Comparison of ENCODE assay signal across 30 mouse cellular contexts in the genomic region with DNA sequence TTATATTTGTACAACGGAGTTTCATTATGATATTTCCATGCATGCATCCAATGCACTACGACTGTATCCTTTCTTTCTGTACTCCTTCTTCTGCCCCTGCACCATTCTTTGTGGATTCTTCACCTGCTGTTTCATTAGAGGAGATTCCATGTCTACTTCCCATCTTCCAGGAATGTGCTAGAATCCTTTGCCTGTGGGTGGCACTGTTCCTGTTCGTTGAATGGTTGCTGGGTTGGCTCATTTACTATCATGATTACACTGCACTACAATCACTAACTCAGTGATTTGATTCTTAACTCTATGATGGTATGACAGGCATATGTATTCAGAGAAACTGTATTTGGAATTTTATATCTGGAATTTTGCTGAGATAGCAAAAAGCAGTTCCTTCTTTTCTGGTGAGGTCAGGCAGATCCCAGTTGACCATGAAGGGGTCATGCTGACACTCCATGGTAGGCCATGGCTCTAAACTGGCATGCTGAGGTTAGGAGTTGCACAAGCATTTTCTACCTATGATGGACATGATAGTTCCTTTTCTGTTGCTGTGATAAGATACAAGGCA. TPM values are rescaled to one million over a fixed set of nuclear protein-coding genes. Genes with fewer than 3 reads are reported as not detected.
DNase-seq lines count a peak whose midpoint lies in the region; ATAC-seq and TF ChIP-seq lines count a peak whose summit lies in the region.
"Had no signal": no experiment of that assay in that cellular context is flagged by ENCODE, and none has a peak within 500 bp of the region (broad histone marks: within the 10 kb centered on the region; RNA-seq: fewer than 3 reads in every experiment).

No protein-coding gene starts in this region.

- no peaks in the 10 kb centered on the region for H3K9me3 ChIP-seq in intestine, postnatal 0 days (ENCODE audit: control insufficient read depth)
- H3K9me3 ChIP-seq in intestine, embryonic 15.5 days = no peaks in the 10 kb centered on the region
- no peaks in the 10 kb centered on the region for H3K9me3 ChIP-seq in midbrain, postnatal 0 days (ENCODE audit: low read length)
- no peaks in the 10 kb centered on the region for H3K9me3 ChIP-seq in midbrain, embryonic 14.5 days (ENCODE audit: control insufficient read depth, low read length)
- H3K9me3 ChIP-seq: embryonic facial prominence, embryonic 15.5 days; forebrain, embryonic 12.5 days; hindbrain, embryonic 10.5 days; limb, embryonic 10.5 days; limb, embryonic 15.5 days; liver, embryonic 13.5 days; midbrain, embryonic 15.5 days had no signal

- H3K9ac ChIP-seq in intestine, postnatal 0 days (ENCODE audit: low read depth, low read length) = no peak overlapping the region
- H3K9ac ChIP-seq in intestine, embryonic 15.5 days = no peak overlapping the region
- H3K9ac ChIP-seq in midbrain, postnatal 0 days (replicated peaks; ENCODE audit: low read length, poor library complexity, severe bottlenecking) = no peak overlapping the region
- no peak overlapping the region for H3K9ac ChIP-seq in midbrain, embryonic 14.5 days (replicated peaks; ENCODE audit: low read length)
- H3K9ac ChIP-seq: embryonic facial prominence, embryonic 15.5 days; forebrain, embryonic 12.5 days; limb, embryonic 15.5 days; liver, embryonic 13.5 days; midbrain, embryonic 15.5 days had no signal

- H3K36me3 ChIP-seq in intestine, postnatal 0 days (ENCODE audit: control insufficient read depth, insufficient read depth) = no peaks in the 10 kb centered on the region
- no peaks in the 10 kb centered on the region for H3K36me3 ChIP-seq in intestine, embryonic 15.5 days
- H3K36me3 ChIP-seq in midbrain, postnatal 0 days (ENCODE audit: insufficient read depth, low read length) = no peaks in the 10 kb centered on the region
- H3K36me3 ChIP-seq in midbrain, embryonic 14.5 days (ENCODE audit: control insufficient read depth, insufficient read depth, low read length) = no peaks in the 10 kb centered on the region
- H3K36me3 ChIP-seq: embryonic facial prominence, embryonic 10.5 days; embryonic facial prominence, embryonic 15.5 days; forebrain, embryonic 12.5 days; hindbrain, embryonic 10.5 days; limb, embryonic 10.5 days; limb, embryonic 15.5 days; liver, embryonic 13.5 days; midbrain, embryonic 15.5 days had no signal

- intact Hi-C loops in heart, postnatal 25 days (cut with DNase I) = no loop called here

- peaks cover 3% of the 10 kb centered on the region; the same call in 1 of the 2 replicates for H3K4me1 ChIP-seq in intestine, postnatal 0 days (replicated peaks; ENCODE audit: control insufficient read depth, insufficient read depth, low read length)
- H3K4me1 ChIP-seq in intestine, embryonic 15.5 days (replicated peaks) = 0 out of 2 replicates have a peak, but pooled peaks cover 9% of the 10 kb centered on the region
- no peaks in the 10 kb centered on the region for H3K4me1 ChIP-seq in midbrain, postnatal 0 days (ENCODE audit: insufficient read depth, low read length)
- peaks cover 9% of the 10 kb centered on the region for H3K4me1 ChIP-seq in midbrain, embryonic 14.5 days (ENCODE audit: control insufficient read depth, insufficient read depth, low read length)

- H3K4me2 ChIP-seq in intestine, postnatal 0 days (replicated peaks; ENCODE audit: low read depth) = no peak overlapping the region
- H3K4me2 ChIP-seq in intestine, embryonic 15.5 days (replicated peaks) = no peak overlapping the region
- H3K4me2 ChIP-seq in midbrain, postnatal 0 days (ENCODE audit: low read depth, low read length, poor library complexity, severe bottlenecking) = no peak overlapping the region
- H3K4me2 ChIP-seq in midbrain, embryonic 14.5 days (ENCODE audit: low read length) = no peak overlapping the region
- H3K4me2 ChIP-seq: embryonic facial prominence, embryonic 15.5 days; forebrain, embryonic 12.5 days; limb, embryonic 15.5 days; liver, embryonic 13.5 days; midbrain, embryonic 15.5 days had no signal

- TF ChIP-seq CTCF in intestine, postnatal 0 days (IDR thresholded peaks at IDR 0.05; ENCODE audit: low read depth) = peak; percentile 18; the same call in 1 of the 2 replicates
- TF ChIP-seq CTCF in midbrain, postnatal 0 days (IDR thresholded peaks at IDR 0.05) = peak; percentile 52

- ATAC-seq in intestine, postnatal 0 days = no peak
- no peak for ATAC-seq in intestine, embryonic 15.5 days
- no peak for ATAC-seq in midbrain, postnatal 0 days (ENCODE audit: low FRiP score)
- ATAC-seq in midbrain, embryonic 14.5 days (ENCODE audit: low FRiP score, low TSS enrichment) = no peak
- ATAC-seq: activated CD4-positive, CD25-positive, alpha-beta regulatory T cell, adult 4 months; hindbrain, embryonic 16.5 days; intestine, embryonic 16.5 days; midbrain, embryonic 15.5 days had no signal

- DNase-seq in heart, adult 11 months = peak; percentile 56
- DNase-seq in heart, postnatal 25 days (ENCODE audit: low spot score) = no peak
- DNase-seq in midbrain, postnatal 0 days (ENCODE audit: low spot score) = no peak
- DNase-seq in midbrain, embryonic 14.5 days = no peak
- no peak for DNase-seq in adrenal gland, postnatal 14 days
- DNase-seq: adrenal gland, adult 2 months; cerebellum, postnatal 14 days; gastrocnemius, postnatal 36 days; heart, adult 2 months; kidney, adult 9 months; kidney, postnatal 14 days; liver, embryonic 13.5 days; lung, adult 2 months; lung, postnatal 14 days; right cerebral cortex, postnatal 25 days; spleen, adult 18-20 months; thymus, adult 18-20 months; thymus, postnatal 25 days had no signal

- H3K27me3 ChIP-seq in intestine, postnatal 0 days (replicated peaks; ENCODE audit: control insufficient read depth, insufficient read depth, low read length) = no peaks in the 10 kb centered on the region
- no peaks in the 10 kb centered on the region for H3K27me3 ChIP-seq in intestine, embryonic 15.5 days (replicated peaks)
- no peaks in the 10 kb centered on the region for H3K27me3 ChIP-seq in midbrain, postnatal 0 days (ENCODE audit: insufficient read depth, low read length)
- no peaks in the 10 kb centered on the region for H3K27me3 ChIP-seq in midbrain, embryonic 14.5 days (ENCODE audit: control insufficient read depth, insufficient read depth, low read length)
- H3K27me3 ChIP-seq: embryonic facial prominence, embryonic 15.5 days; forebrain, embryonic 12.5 days; limb, embryonic 15.5 days; liver, embryonic 13.5 days; midbrain, embryonic 15.5 days had no signal

- H3K4me3 ChIP-seq in intestine, postnatal 0 days (ENCODE audit: low read depth, low read length) = no peak overlapping the region
- no peak overlapping the region for H3K4me3 ChIP-seq in intestine, embryonic 15.5 days (replicated peaks)
- H3K4me3 ChIP-seq in midbrain, postnatal 0 days (ENCODE audit: low read depth, low read length) = no peak overlapping the region
- H3K4me3 ChIP-seq in midbrain, embryonic 14.5 days (replicated peaks; ENCODE audit: low read depth, low read length) = no peak overlapping the region
- H3K4me3 ChIP-seq: embryonic facial prominence, embryonic 10.5 days; embryonic facial prominence, embryonic 15.5 days; forebrain, embryonic 12.5 days; heart, adult 2 months; hindbrain, embryonic 10.5 days; limb, embryonic 10.5 days; limb, embryonic 15.5 days; liver, embryonic 13.5 days; midbrain, embryonic 15.5 days had no signal

- WGBS in intestine, postnatal 0 days = 83% methylated on average over 3 of the region's 3 CpGs
- 89% methylated on average over 3 of the region's 3 CpGs for WGBS in intestine, embryonic 15.5 days
- WGBS in midbrain, postnatal 0 days = 88% methylated on average over 3 of the region's 3 CpGs
- 89% methylated on average over 3 of the region's 3 CpGs for WGBS in midbrain, embryonic 14.5 days

- H3K27ac ChIP-seq in intestine, postnatal 0 days (ENCODE audit: low read depth, low read length) = no peak overlapping the region
- no peak overlapping the region for H3K27ac ChIP-seq in intestine, embryonic 15.5 days
- H3K27ac ChIP-seq in midbrain, postnatal 0 days (ENCODE audit: low read depth, low read length) = no peak overlapping the region
- H3K27ac ChIP-seq in midbrain, embryonic 14.5 days (replicated peaks; ENCODE audit: low read depth, low read length) = no peak overlapping the region
- H3K27ac ChIP-seq: heart, adult 2 months; hindbrain, embryonic 10.5 days; liver, embryonic 13.5 days; midbrain, embryonic 15.5 days had no signal

RNA-seq across cellular contexts. Expression of a gene that starts 5.1 kb away (rescaled TPM):
- total RNA-seq in heart, postnatal 25 days (2021) = 10 to 100 TPM; 22.9 to 29.7 TPM
- 62.8 and 69.8 TPM in 2 replicates for polyA plus RNA-seq in intestine, postnatal 0 days (2015; fragmentation: Nextera tagmentation; extraction: Ambion mirVana)
- 71.3 and 88.2 TPM in 2 replicates for polyA plus RNA-seq in intestine, embryonic 15.5 days (2015; fragmentation: Nextera tagmentation; extraction: Ambion mirVana)
- 36.5 and 99.5 TPM in 2 replicates for total RNA-seq in midbrain, postnatal 0 days (2014; rRNA removed)
- polyA plus RNA-seq in midbrain, postnatal 0 days (2015; fragmentation: Nextera tagmentation; extraction: Ambion mirVana) = 82.0 and 87.7 TPM in 2 replicates
- polyA plus RNA-seq in midbrain, embryonic 14.5 days (2014; fragmentation: Nextera tagmentation; extraction: Ambion mirVana) = 79.2 and 96.7 TPM in 2 replicates
- 30.2 and 40.3 TPM in 2 replicates for total RNA-seq in adrenal gland, postnatal 14 days (2021)

RNA-seq across cellular contexts. Expression of a gene that starts 27.4 kb away (rescaled TPM):
- total RNA-seq in heart, postnatal 25 days (2021) = 1 to 10 TPM; 4.1 to 5.6 TPM
- 14.1 and 15.4 TPM in 2 replicates for polyA plus RNA-seq in intestine, postnatal 0 days (2015; fragmentation: Nextera tagmentation; extraction: Ambion mirVana)
- polyA plus RNA-seq in intestine, embryonic 15.5 days (2015; fragmentation: Nextera tagmentation; extraction: Ambion mirVana) = 33.5 and 34.2 TPM in 2 replicates
- total RNA-seq in midbrain, postnatal 0 days (2014; rRNA removed) = 4,904 and 4,995 TPM in 2 replicates
- polyA plus RNA-seq in midbrain, postnatal 0 days (2015; fragmentation: Nextera tagmentation; extraction: Ambion mirVana) = 937 and 994 TPM in 2 replicates
- polyA plus RNA-seq in midbrain, embryonic 14.5 days (2014; fragmentation: Nextera tagmentation; extraction: Ambion mirVana) = 758 and 1,005 TPM in 2 replicates
- 5.5 and 22.5 TPM in 2 replicates for total RNA-seq in adrenal gland, postnatal 14 days (2021)

Comparison
In these comparisons a context has a peak if more than half of its experiments do, and no peak if none do; other contexts are left out.
1. RNA of a gene that starts 27.4 kb away (polyA plus RNA-seq): 937 to 994 TPM in midbrain, postnatal 0 days and 758 to 1,005 TPM in midbrain, embryonic 14.5 days; 33.5 to 34.2 TPM in intestine, embryonic 15.5 days and 14.1 to 15.4 TPM in intestine, postnatal 0 days; every median in the first group is over 10 times any median in the second.